Mouse (Mus musculus) thymus, adult 2 months (tissue): ENCODE results near the gene Tbxas1.

Source experiments
- CTCF ChIP-seq: fragments of 200-500 bp; IDR thresholded peaks from 2 replicates; pipeline ENCODE4 v1.5.1; 2012; ENCODE audit warnings: mild to moderate bottlenecking, control low read depth, low read length, moderate library complexity, borderline replicate concordance; ENCODE audit not compliant: control insufficient read depth, poor library complexity, insufficient read depth; ENCODE audit errors: extremely low read depth
- POLR2A ChIP-seq: fragments of 200-500 bp; IDR thresholded peaks from 2 replicates; pipeline ENCODE4 v1.6.1; 2012; ENCODE audit warnings: mild to moderate bottlenecking, low read length, control low read depth, moderate library complexity; ENCODE audit not compliant: control insufficient read depth, poor library complexity, insufficient read depth; ENCODE audit errors: extremely low read depth

DNA sequence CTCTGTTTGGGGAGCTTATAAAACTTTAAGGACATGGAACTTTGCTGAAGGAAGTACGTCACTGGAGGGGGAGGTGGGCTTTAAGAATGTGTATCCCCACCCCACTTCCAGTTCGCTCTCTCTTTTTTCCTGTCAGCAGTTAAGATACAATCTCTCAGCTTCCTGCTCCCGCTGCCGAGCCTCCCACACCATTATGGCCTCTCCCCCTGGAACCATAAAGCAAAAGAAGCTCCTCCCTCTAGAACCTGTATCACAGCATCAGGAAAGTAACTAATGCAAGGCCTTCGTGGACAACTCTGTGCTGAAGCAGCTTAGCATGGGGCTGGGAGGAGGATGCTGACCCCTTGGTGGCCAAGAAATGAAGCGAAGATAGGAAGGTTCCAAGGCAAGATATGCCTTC lies 92.1 kb downstream of the Tbxas1 start:
- TF ChIP-seq CTCF (no peak), POLR2A (no peak)
